Mouse (Mus musculus) lung, embryonic 15.5 days (tissue): Measurements from ENCODE around the gene Ldb3. TPM values are rescaled to one million over a fixed set of nuclear protein-coding genes. Genes with fewer than 3 reads are reported as not detected.

Source experiments
- ATAC-seq: fragments of 200-750 bp; cut with Nextera tagmentation; 2 replicates; pipeline ENCODE4 v1.8.0; 2017; ENCODE audit warnings: moderate number of reproducible peaks, borderline replicate concordance; ENCODE audit not compliant: low FRiP score, low TSS enrichment; ENCODE audit errors: extremely low read depth
- H3K27ac ChIP-seq: fragments of 300-500 bp; sonication (generic); 2 replicates; pipeline ENCODE4 v1.5.1; 2015; ENCODE audit warnings: moderate library complexity, mild to moderate bottlenecking, inconsistent platforms
- H3K27me3 ChIP-seq: fragments of 300-500 bp; sonication (generic); 2 replicates; pipeline ENCODE4 v1.6.1; 2015; ENCODE audit warnings: inconsistent platforms
- H3K36me3 ChIP-seq: fragments of 300-500 bp; sonication (generic); 2 replicates; pipeline ENCODE4 v1.6.1; 2015; ENCODE audit warnings: inconsistent platforms
- H3K4me1 ChIP-seq: fragments of 300-500 bp; sonication (generic); 2 replicates; pipeline ENCODE4 v1.6.1; 2015; ENCODE audit warnings: inconsistent platforms
- H3K4me2 ChIP-seq: fragments of 300-500 bp; sonication (generic); 2 replicates; pipeline ENCODE4 v1.6.1; 2015; ENCODE audit warnings: inconsistent platforms, mild to moderate bottlenecking, moderate library complexity
- H3K4me3 ChIP-seq: fragments of 300-500 bp; sonication (generic); 2 replicates; pipeline ENCODE4 v1.5.1; 2015; ENCODE audit warnings: mild to moderate bottlenecking, inconsistent platforms
- H3K9ac ChIP-seq: fragments of 300-500 bp; sonication (generic); 2 replicates; pipeline ENCODE4 v1.6.1; 2015; ENCODE audit warnings: inconsistent platforms
- H3K9me3 ChIP-seq: fragments of 300-500 bp; sonication (generic); 2 replicates; pipeline ENCODE4 v1.6.1; 2016; ENCODE audit warnings: inconsistent platforms
- WGBS: fragments of 180-500 bp; shearing (Covaris S2); methylation state at CpG from one replicate; pipeline ENCODE4 v1.1.7; 2015; 5-methylcytosine and 5-hydroxymethylcytosine counted together
- polyA plus RNA-seq: library from polyadenylated mRNA; unstranded; fragments of >200 nt; fragmentation: Nextera tagmentation; extraction: Ambion mirVana; gene quantifications from 2 replicates; pipeline ENCODE4 v1.2.1, GENCODE M21; 2015

Ldb3 gene
- polyA plus RNA-seq, 1 experiment from 2014 or later, result 9.5 TPM

- Histone ChIP-seq H3K27me3 (peaks cover 42% of the 10 kb centered on the region), H3K4me3 (no peak within 1 kb of the TSS), H3K4me2 (no peak within 1 kb of the TSS), H3K9ac (no peak within 1 kb of the TSS), H3K27ac (no peak within 1 kb of the TSS), H3K36me3 (no peaks in the 10 kb centered on the region), H3K9me3 (no peaks in the 10 kb centered on the region), H3K4me1 (peaks cover 4% of the 10 kb centered on the region; the same call in 1 of the 2 replicates)
- ATAC-seq, result no peak
- 62% methylated on average over 8 of the region's 8 CpGs for WGBS
Observed at GRCm38 (mm10) chr14:34522701-34523100, 65.8 kb downstream of the Ldb3 start, which contains the start of gene 9230112D13Rik. Gene 9230112D13Rik, minus strand, starts transcription at chr14:34522801.

- Histone ChIP-seq H3K27me3 (peaks cover 47% of the 10 kb centered on the region), H3K27ac (no peak overlapping the region)
- WGBS, result 69% methylated on average over 8 of the region's 8 CpGs
Observed at GRCm38 (mm10) chr14:34517959-34518544, 70.4 kb downstream of the Ldb3 start.

GRCm38 (mm10) chr14:34516960-34517577, 71.4 kb downstream of the Ldb3 start:
- Histone ChIP-seq H3K27ac (no peak overlapping the region), H3K4me2 (no peak overlapping the region), H3K9me3 (no peaks in the 10 kb centered on the region), H3K27me3 (peaks cover 37% of the 10 kb centered on the region), H3K4me3 (no peak overlapping the region), H3K9ac (no peak overlapping the region), H3K4me1 (peaks cover 11% of the 10 kb centered on the region; the same call in 1 of the 2 replicates), H3K36me3 (no peaks in the 10 kb centered on the region)
- ATAC-seq, result no peak
- WGBS, result 81% methylated on average over 10 of the region's 10 CpGs

More at GRCm38 (mm10) chr14:34517959-34518544, 70.4 kb downstream of the Ldb3 start:
- no peak overlapping the region for H3K9ac ChIP-seq
- peaks cover 11% of the 10 kb centered on the region; the same call in 1 of the 2 replicates for H3K4me1 ChIP-seq
- H3K4me2 ChIP-seq, result no peak overlapping the region
- no peaks in the 10 kb centered on the region for H3K36me3 ChIP-seq
- no peaks in the 10 kb centered on the region for H3K9me3 ChIP-seq
- H3K4me3 ChIP-seq, result no peak overlapping the region
- no peak for ATAC-seq

- no peak for ATAC-seq
- 74% methylated on average over 5 of the region's 5 CpGs for WGBS
- Histone ChIP-seq H3K27me3 (peaks cover 28% of the 10 kb centered on the region), H3K4me1 (peaks cover 11% of the 10 kb centered on the region; the same call in 1 of the 2 replicates), H3K9ac (no peak overlapping the region), H3K4me2 (no peak overlapping the region), H3K27ac (no peak overlapping the region), H3K9me3 (no peaks in the 10 kb centered on the region), H3K4me3 (no peak overlapping the region), H3K36me3 (no peaks in the 10 kb centered on the region)
Observed at GRCm38 (mm10) chr14:34515860-34516259, 72.6 kb downstream of the Ldb3 start.

- Histone ChIP-seq H3K9ac (no peak overlapping the region), H3K36me3 (no peaks in the 10 kb centered on the region), H3K27me3 (peaks cover 23% of the 10 kb centered on the region), H3K27ac (no peak overlapping the region), H3K9me3 (no peaks in the 10 kb centered on the region), H3K4me1 (peaks cover 13% of the 10 kb centered on the region; the same call in 1 of the 2 replicates), H3K4me2 (no peak overlapping the region), H3K4me3 (no peak overlapping the region)
- no peak for ATAC-seq
- 32% methylated on average over 6 of the region's 6 CpGs for WGBS
Observed at GRCm38 (mm10) chr14:34514120-34514519, 74.4 kb downstream of the Ldb3 start.

GRCm38 (mm10) chr14:34512602-34513001, 75.9 kb downstream of the Ldb3 start:
- H3K36me3 ChIP-seq, result no peaks in the 10 kb centered on the region
- peaks cover 23% of the 10 kb centered on the region for H3K4me1 ChIP-seq
- no peak overlapping the region for H3K9ac ChIP-seq
- no peak overlapping the region for H3K4me2 ChIP-seq
- H3K4me3 ChIP-seq, result no peak overlapping the region
- H3K27ac ChIP-seq, result no peak overlapping the region
- H3K9me3 ChIP-seq, result no peaks in the 10 kb centered on the region
- H3K27me3 ChIP-seq, result peaks cover 18% of the 10 kb centered on the region
- 55% methylated on average over 4 of the region's 4 CpGs for WGBS
- ATAC-seq, result no peak

- Histone ChIP-seq H3K27me3 (peaks cover 13% of the 10 kb centered on the region), H3K4me2 (peak overlapping the region; percentile 21), H3K9ac (no peak overlapping the region), H3K9me3 (no peaks in the 10 kb centered on the region), H3K4me1 (peaks cover 23% of the 10 kb centered on the region), H3K4me3 (peak overlapping the region; percentile 3; the same call in 1 of the 2 replicates), H3K36me3 (no peaks in the 10 kb centered on the region), H3K27ac (peak overlapping the region; percentile 41)
- ATAC-seq, result no peak; the same call in 1 of the 2 replicates
- 38% methylated on average over 11 of the region's 11 CpGs for WGBS
Observed at GRCm38 (mm10) chr14:34511901-34512300, 76.6 kb downstream of the Ldb3 start.

GRCm38 (mm10) chr14:34508842-34509439, 79.5 kb downstream of the Ldb3 start:
- H3K4me3 ChIP-seq, result no peak overlapping the region
- no peaks in the 10 kb centered on the region for H3K9me3 ChIP-seq
- 0 out of 2 replicates have a peak overlapping the region, but pooled peaks have one; percentile 3 for H3K4me2 ChIP-seq
- H3K36me3 ChIP-seq, result no peaks in the 10 kb centered on the region
- H3K27ac ChIP-seq, result peak overlapping the region; percentile 32
- peaks cover 22% of the 10 kb centered on the region for H3K4me1 ChIP-seq
- no peak for ATAC-seq
- H3K9ac ChIP-seq, result no peak overlapping the region
- H3K27me3 ChIP-seq, result peaks cover 15% of the 10 kb centered on the region
- WGBS, result 14% methylated on average over 7 of the region's 7 CpGs

GRCm38 (mm10) chr14:34508187-34508840, 80.2 kb downstream of the Ldb3 start:
- no peak; the same call in 1 of the 2 replicates for ATAC-seq

GRCm38 (mm10) chr14:34505309-34505708, 83.2 kb downstream of the Ldb3 start:
- WGBS, result 56% methylated on average over 7 of the region's 7 CpGs
- no peak for ATAC-seq
- no peak overlapping the region for H3K4me2 ChIP-seq

More at GRCm38 (mm10) chr14:34508187-34508840, 80.2 kb downstream of the Ldb3 start:
- 0 out of 2 replicates have a peak overlapping the region, but pooled peaks have one; percentile 3 for H3K4me2 ChIP-seq
- no peaks in the 10 kb centered on the region for H3K36me3 ChIP-seq
- H3K4me3 ChIP-seq, result no peak overlapping the region
- H3K4me1 ChIP-seq, result peaks cover 28% of the 10 kb centered on the region
- H3K9ac ChIP-seq, result no peak overlapping the region
- H3K27ac ChIP-seq, result peak overlapping the region; percentile 32; the same call in 1 of the 2 replicates
- H3K9me3 ChIP-seq, result no peaks in the 10 kb centered on the region
- peaks cover 15% of the 10 kb centered on the region for H3K27me3 ChIP-seq
- 34% methylated on average over 4 of the region's 4 CpGs for WGBS

GRCm38 (mm10) chr14:34504377-34504776, 84.1 kb downstream of the Ldb3 start:
- ATAC-seq, result no peak
- 76% methylated on average over 5 of the region's 5 CpGs for WGBS
- H3K9me3 ChIP-seq, result no peaks in the 10 kb centered on the region
- H3K4me1 ChIP-seq, result peaks cover 41% of the 10 kb centered on the region
- no peaks in the 10 kb centered on the region for H3K36me3 ChIP-seq
- peaks cover 22% of the 10 kb centered on the region for H3K27me3 ChIP-seq
- no peak overlapping the region for H3K4me3 ChIP-seq
- no peak overlapping the region for H3K4me2 ChIP-seq
- no peak overlapping the region for H3K9ac ChIP-seq
- H3K27ac ChIP-seq, result 0 out of 2 replicates have a peak overlapping the region, but pooled peaks have one; percentile 22

More at GRCm38 (mm10) chr14:34505309-34505708, 83.2 kb downstream of the Ldb3 start:
- no peaks in the 10 kb centered on the region for H3K36me3 ChIP-seq
- H3K9ac ChIP-seq, result no peak overlapping the region
- peaks cover 15% of the 10 kb centered on the region for H3K27me3 ChIP-seq
- no peak overlapping the region for H3K4me3 ChIP-seq
- peaks cover 31% of the 10 kb centered on the region for H3K4me1 ChIP-seq
- H3K9me3 ChIP-seq, result no peaks in the 10 kb centered on the region
- H3K27ac ChIP-seq, result no peak overlapping the region
